Mouse (Mus musculus) embryo, embryonic 10 days (tissue): ENCODE data around the gene Tspan31.
"Not testable (repeated sequence)": the region's sequence is repeated elsewhere in the genome, so short reads cannot be mapped to it uniquely, and the experiment has no call there.

Experiments
- DNase-seq: peaks from one replicate; pipeline ENCODE4 v3.0.0-alpha.2; 2015; ENCODE audit warnings: low spot score

The Tspan31 gene

DNA sequence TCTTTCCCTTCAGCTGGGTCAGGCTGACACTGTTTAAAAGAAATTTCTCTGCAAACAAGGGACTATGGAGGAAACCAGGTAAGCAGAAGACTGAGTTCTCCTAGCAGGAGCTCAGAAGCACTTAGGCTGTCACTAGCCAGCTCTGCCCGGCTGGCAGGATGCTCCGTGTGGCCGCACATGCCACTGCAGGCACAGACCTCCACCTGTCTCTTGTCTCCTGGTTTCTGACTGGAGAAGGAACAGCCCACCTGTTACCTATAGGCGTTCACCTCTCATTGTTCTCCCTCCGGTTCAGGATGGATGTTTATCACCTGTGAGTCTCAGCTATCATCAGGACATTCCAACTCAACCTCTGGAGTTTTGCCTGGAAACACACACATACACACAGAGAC lies 13.8 kb upstream of the Tspan31 start:
- no peak for DNase-seq

DNA sequence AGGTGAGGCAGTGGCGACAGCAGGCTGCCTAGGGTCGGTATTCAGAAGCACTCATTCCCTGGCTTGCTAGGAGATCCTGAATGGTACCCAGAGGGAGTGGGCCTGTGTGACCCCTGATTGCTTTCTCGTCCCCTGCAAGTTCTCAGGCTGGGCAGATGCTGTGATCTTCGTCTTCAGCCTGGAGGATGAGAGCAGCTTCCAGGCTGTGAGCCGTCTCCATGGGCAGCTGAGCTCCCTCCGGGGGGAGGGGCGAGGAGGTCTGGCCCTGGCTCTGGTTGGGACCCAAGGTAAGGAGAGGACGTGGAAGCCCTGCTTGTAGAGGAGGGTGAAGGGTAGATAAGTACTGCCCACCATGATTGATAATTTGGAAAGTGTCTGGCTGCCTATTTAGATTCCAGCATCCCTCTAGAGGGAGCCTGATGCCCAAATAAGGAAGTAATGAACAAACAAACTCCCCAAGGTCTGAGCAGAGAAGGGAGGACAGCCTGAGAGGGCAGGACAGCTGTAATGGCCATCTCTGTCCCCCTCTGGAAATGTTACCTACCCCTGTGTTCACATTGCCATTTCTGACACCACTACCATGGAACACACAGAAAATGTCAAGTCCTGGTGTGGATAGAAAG lies 13.3 kb upstream of the Tspan31 start:
- no peak for DNase-seq

DNA sequence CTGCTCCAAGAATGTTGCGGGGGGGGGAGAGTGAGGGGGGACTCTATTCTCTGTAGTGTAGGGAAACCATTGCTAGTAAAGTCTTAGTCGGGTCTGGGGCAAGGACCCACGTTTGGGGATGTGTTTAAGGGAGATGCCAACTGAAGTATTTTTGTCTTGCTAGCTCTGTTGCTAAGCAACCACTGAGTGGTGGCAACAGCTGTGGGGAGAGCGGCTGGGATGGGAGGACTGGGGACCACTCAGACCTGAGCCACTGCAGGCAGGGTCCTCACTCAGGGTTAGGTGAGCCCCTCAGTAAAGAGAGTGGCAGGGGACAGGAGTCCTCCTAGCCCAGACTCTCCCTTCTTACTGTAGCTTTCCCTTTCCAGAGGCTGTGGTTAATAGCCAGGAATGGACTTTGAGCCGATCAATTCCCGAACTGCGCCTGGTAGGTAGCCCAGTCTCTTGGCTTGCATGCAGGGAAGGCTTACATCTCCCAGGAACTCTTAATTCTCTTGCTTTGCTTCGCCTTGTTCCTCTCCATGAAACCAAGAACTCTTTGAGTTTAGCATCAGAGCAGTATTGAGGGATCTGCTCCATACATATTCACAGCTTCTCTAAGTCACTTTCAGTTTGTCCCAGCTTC lies 12.0 kb upstream of the Tspan31 start:
- DNase-seq, result peak; percentile 66

DNA sequence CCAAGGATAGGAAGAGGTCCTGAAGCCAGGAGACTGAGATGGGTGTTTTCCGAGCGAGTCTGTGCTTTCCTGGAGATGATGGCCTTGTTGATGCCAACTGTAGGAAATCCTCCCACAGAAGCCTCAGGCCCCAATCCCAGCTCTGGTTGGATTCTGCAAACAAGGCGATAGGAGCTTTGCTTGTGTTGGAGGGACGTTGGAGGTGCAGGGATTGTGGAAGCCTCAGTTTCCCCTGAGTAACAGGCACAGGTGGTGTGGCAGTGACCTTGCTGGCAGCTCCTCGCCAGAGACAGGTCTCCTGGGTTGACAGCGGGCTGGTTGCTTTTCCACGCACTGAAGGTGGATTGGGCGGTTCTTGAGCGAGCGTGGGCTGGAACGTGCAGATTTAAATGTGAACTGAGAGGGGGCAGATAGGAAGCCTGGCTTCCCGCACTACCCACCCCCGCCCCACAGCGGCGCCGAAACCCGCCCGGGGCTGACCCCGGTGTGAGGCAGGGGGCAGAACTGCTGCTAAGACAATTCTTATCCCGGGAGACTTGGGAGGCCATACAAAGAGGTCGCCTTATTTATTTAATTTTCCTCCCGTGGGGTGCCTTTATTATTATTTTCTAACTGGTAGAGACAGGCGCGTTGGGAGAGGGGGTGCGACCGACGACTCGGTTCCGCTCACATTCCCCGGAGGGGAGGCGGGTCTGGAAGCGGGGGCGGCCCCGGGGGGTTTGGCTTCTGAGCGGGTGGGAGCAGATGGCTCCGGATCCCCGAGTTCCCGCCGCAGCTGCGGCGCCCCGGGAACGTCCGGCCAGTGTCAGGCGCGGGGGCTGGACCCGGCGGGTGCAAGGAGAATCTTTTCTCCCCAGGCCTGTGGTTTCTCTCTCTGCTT lies 11.1 kb upstream of the Tspan31 start:
- DNase-seq, result no peak

DNA sequence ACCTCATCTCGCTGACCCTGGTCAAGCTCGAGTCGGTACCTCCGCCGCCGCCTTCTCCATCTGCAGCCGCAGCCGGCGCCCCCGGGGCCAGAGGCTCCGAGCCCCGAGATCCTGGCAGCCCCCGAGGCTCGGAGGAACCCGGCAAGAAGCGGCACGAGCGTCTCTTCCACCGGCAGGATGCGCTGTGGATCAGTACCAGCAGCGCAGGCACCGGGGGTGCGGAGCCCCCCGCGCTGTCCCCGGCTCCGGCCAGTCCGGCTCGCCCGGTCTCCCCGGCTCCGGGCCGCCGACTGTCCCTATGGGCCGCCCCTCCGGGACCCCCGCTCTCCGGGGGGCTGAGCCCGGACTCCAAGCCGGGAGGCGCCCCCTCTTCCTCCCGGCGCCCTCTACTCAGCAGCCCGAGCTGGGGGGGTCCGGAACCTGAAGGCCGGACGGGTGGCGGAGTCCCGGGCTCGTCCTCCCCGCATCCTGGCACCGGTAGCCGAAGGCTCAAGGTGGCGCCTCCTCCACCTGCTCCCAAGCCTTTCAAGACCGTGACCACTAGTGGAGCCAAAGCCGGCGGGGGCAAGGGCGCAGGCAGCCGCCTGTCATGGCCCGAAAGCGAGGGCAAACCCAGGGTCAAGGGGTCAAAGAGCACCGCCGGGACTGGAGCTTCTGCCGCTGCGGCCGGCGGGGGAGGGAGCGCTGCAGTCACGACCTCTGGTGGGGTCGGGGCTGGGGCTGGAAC lies 9.8 kb upstream of the Tspan31 start:
- DNase-seq, result peak; percentile 63

DNA sequence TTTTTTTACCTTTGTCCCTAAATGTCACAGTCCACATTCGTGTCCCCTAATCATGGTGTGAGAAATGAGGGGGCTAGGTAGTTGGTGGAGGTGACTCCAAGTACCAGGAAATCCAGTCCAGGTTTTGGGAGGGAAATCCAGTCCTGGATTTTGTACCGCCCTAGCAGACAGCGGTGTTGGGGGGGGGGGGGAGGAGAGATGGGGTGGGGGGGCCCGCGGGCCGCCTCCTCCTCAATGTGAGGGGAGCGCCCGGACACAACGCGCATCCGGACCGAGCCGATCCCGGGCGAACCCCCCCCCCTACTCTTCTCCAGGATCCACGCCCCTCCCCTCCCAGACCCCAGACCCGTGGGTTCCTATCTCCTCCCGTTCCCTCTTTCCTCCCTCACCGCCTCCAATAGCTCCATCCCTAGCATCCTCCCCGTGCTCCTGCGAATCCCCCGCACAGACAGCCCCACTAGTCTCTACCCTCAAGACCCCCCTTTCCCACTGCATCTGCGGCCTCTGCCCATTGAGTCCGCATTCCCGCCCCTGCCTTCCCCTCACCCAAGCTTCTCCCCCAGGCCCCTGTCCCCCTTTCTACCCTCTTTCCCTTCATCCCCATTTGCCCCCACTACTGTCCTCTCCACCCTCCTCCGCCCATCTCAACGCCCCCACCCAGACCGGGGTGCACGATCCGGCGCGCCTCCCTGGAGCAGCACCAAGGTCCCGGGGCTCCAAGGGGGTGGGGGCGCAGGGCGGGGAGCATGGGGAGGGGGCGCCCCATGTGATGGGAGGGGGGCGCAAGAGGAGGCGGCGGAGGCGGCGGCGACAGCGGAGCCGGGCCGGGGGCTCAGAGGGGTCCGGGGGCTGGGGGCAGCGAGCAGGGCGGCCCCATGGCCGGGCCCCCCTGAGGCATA lies 8.9 kb upstream of the Tspan31 start:
- DNase-seq, result peak; percentile 64

DNA sequence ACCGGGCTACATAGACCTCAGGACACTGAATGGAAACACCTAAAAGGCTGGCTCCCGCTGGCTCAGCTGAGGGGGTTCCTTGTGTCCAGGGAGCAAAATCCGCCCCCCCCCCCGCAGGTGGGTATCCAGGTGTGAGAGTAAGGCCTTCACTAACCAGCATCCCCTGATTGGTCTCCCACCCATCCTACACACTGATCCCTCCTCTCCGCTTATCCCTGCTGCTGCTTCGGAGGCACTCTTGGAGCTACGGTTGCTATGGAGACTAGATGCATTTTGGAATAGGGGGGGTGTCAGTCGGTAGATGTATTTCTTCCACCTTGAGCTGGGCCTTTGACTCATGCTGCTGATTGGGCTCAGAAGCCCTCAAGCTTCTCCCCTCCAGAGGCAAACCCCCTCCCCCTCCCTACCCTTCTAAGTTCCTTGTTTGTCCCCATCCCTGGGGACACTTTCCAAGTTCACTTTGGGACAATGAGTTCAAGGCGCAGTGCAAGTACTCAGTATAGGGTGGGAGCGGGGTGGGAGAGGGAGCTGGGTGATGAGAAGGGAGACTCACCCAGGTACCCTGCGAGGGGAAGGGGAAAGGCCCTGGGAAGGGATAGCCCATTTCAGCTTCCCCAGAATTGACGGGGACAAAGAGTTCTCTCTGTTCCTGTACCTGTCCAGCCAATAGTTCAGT lies 8.1 kb upstream of the Tspan31 start:
- no peak for DNase-seq

DNA sequence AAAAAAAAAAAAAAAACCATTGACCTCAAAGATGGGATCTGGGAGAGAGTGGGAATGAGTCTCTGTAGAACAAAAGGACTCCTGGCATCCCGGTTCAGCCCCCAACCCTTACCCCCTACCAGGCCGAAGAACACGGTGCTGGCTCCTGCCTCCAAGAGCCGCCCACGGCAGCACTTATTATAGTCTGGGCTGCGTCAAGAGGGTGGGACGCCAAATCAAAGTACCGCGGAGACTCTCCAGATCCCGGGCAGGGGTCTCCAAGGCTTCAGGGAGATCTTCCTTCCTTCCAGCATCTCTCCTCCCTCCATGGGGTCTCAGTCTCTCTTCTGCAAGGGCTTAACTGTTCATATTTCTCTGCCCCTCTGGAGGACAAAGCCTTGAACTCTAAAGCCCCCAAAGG lies 7.5 kb upstream of the Tspan31 start:
- no peak for DNase-seq

DNA sequence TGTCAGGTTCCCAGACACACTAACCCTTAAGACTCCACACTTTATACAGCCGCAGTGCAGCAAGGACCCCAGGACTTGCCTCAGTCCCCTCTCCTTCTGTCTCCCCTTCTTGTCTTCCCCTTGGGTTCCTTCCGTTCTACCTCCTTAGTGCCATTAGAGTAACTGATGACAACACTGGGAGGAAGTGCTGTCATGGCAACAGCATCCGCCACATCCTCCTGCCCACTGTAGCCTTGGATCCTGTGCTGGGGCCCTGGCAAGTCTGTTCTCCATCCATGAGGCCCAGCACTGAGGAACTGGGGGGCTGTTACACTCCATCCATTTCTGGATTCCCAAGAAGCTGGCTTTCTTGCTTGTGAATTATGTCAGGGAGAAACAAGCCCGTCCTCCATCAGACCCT lies 6.0 kb upstream of the Tspan31 start:
- DNase-seq, result no peak

DNA sequence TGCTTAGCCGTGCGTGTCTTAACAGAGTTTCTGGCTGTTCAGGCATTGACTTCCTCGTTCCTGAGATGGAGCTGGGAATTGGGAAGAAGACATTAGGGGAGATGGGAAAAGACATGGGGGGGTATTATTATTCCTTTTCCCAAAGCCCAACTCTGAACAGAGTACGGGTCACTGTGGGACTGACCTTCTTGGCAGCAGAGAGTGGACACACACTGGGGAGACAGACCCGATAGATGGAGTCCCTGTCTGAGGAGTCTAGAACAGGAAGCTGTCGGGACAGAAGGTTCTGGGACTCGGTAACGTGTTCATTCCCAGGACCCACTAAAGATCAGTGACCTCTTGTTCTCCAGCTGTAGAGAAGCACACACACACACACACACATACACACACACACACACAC lies 5.6 kb upstream of the Tspan31 start:
- DNase-seq, result no peak

DNA sequence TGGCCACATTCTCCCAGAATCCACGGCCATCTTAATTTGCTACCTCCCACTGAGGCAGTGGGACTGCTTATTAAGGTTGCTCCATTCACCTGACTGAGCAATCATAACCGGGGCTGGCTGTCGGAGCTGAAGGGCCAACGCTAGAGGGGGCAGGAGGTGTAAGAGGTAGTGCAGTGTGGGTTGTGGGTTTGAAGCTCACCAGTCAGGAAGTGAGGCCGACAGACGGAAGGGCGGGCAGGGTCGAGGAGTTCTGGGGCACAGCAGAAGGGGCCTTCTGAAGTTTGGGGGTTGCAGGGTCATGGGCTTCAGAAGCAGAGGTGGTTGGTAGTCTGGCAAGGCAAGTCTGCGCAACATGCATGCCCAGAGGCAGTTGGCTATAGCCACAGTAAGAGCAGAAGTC lies 5.0 kb upstream of the Tspan31 start, which contains the start of gene Agap2:
Gene Agap2, plus strand, starts transcription at position 205 of the 400 bp plus-strand sequence.
- DNase-seq, result no peak

DNA sequence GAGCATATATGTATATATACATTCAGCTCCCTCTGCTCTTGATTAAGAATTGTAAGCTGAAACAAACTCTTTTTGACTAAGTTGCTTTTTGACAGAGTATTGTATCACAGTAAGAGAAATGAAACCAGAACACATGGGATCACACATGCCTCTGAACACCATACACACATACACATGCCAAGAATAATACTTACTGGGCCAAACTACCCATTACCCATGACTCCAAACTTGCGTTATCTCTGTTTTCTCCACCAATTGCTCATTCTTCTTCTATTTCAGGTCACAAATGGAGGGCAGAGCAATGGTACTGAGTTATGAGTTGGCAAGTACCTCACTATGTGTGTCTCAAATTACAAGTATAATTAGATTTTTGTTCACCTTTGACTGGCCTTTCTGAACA lies 3.9 kb upstream of the Tspan31 start:
- DNase-seq, result no peak

DNA sequence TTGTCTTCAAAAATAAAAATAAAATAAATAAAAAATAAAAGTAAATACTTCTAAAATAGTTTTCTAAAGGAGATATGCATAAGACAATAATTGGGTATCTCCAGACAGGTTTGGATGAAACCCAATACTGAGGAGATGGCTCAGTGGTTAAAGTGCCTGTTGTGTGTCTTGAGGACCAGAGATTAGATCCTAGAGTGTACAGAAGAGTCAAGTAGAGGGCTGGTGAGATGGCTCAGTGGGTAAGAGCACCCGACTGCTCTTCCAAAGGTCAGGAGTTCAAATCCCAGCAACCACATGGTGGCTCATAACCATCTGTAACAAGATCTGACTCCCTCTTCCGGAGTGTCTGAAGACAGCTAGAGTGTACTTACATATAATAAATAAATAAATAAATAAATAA lies 2.9 kb upstream of the Tspan31 start:
- DNase-seq, result not testable (repeated sequence)

DNA sequence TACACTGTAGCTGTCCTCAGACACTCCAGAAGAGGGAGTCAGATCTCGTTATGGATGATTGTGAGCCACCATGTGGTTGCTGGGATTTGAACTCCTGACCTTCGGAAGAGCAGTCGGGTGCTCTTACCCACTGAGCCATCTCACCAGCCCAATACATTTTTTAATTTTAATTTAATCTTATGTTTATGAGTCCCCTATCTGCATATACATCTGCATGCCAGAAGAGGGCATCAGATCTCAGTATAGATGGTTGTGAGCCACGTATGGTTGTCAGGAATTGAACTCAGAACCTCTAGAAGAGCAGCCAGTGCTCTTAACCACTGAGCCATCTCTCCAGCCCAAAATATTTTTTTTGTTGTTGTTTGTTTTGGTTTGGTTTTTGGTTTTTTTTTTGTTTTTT lies 2.2 kb upstream of the Tspan31 start:
- not testable (repeated sequence) for DNase-seq

DNA sequence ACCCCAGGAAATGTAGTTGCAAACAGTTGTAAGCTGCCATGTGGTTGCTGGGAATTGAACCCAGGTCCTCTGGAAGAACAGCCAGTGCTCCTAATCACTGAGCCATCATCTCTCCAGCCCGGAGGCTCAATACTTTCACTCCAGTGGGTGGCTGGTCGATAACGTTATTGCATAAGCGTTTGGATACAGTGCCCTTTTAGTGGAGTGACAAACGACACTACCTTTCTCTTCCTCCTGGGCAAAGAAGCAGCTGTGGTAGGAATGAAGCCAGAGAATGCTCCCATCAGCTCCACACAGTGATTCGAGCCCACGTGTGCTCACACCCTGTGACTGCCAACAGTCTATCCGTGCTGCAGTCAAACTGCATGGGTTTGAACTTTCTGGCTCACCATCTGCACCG lies 1.1 kb upstream of the Tspan31 start:
- no peak for DNase-seq

DNA sequence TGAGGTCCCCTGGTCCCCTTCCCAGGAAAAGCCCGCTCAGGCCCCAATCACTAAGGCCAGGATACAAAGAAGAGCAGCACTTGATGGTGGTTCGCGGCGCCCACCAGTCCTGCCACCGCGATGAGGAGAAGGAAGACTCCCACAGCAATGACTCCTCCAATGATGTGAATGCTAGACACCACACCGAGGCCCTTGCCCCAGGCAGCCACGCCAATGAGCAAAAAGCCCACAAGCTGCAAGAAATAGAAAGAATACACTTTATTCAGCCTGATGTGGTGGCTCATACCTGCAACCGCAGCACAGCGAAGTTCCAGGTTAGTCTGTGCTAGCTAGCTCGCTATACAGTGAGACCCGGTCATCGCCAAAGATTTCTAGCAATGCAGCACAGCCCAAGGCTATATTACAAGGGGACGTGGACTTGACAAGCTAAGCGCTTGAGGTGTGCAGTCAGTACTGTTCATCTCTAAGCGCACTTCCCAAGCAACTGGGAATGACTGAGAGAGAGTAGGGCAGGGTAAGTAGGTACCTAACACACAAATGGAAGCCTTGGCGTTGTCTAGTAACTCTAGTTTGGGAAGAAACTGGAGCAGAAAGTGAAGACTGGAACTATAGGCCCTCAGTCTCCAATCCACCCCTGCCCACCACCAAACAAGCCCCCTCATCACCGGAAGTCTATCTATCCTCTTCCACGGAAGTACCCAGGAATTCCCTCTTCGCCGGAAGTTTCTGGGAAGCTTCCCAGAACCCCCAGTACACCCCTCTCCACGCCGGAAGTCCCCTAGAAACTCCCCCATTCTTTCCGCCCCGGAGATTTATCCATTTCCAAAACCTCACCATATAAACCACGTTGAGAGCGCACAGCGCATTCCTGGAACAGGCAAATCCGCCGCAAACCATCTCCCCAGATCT lies 529 bp downstream of the Tspan31 start:
- DNase-seq, result peak; percentile 67

DNA sequence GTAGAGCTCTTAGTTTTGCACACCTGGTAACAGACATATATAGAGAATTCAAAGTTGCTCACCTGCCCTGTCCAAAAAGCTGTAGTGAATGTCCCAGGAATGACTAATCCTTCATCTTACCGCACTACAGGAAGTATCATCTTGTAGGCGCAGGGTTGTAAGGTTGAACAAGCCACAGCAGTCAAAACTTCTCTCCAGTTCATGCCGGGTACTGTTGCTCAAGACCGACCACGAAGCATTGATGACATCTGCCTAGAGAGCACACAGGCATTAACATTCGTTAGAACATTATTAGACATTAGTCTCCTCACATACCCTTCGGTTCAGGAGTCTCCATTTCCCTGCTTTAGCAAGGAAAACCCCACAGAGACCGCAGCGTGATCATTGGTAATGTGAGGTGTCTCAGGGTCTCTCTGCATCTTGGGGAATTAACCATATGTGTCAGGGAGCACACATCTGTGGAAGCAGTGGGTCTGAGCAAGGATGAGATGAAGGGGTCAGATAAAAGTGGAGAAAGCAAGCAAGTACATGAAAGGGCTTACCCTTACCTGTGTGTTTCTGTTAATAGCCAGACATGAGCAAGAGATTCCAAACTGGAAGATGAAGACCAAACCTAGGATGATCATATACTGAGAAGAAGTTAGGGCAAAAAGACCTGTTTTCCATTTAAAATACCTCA lies 1.6 kb downstream of the Tspan31 start:
- DNase-seq, result no peak

DNA sequence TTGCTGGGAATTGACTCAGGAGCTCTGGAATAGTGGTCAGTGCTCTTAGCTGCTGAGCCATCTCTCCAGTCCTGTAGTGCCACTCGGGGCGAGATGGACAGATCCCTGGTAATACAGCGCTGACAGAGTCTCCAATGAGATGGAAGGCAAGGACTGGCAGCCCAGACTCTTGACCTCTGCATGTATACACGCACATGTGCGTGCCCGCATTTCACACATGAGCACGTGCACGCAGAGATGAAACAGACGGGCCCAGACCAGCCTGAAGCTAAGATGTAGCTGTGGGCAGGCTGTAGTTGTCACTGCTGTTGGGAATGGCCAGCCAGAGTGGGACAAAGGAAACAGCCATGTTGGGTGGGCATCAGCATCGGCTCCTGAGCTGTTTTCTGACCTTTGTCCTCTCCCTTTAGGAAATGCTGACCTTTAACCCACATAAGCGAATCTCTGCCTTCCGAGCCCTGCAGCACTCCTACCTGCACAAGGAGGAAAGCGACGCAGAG lies 3.5 kb downstream of the Tspan31 start:
- DNase-seq, result no peak

DNA sequence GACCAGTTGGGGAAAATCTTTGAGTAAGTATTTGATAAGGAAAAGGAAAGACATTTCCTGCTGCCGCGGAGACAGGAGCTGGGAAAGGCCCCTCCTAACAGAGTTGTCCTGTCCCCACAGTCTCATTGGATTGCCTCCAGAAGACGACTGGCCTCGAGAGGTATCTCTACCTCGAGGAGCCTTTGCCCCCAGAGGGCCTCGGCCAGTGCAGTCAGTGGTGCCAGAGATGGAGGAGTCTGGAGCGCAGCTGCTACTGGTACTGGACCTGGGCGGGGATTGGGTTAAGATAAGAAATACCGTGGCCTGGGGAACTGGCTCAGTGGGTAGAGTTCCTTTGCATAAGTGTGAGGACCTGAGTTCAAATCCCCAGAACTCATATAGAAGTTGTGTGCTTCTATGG lies 4.1 kb downstream of the Tspan31 start:
- DNase-seq, result no peak
